Mouse (Mus musculus): ENCODE results near the gene Gm12185.
"Not testable (repeated sequence)": the region's sequence is repeated elsewhere in the genome, so short reads cannot be mapped to it uniquely, and the experiment has no call there.

Gene Gm12185

GRCm38 (mm10) chr11:48991740-48992520 is at the start of gene Gm12185:
Gm12185 (minus strand) TSS chr11:48992226.
- DNase-seq (ENCODE audit: low spot score in 2 of 2), result not testable (repeated sequence)

GRCm38 (mm10) chr11:49012074-49012473 is 20.0 kb upstream of the Gm12185 start:
- not testable (repeated sequence) for DNase-seq (ENCODE audit: low spot score in 2 of 2)

- not testable (repeated sequence) for DNase-seq (ENCODE audit: low spot score in 2 of 2)
Observed at GRCm38 (mm10) chr11:49006785-49007184, 14.8 kb upstream of the Gm12185 start.

GRCm38 (mm10) chr11:49006317-49006716 is 14.3 kb upstream of the Gm12185 start:
- DNase-seq (ENCODE audit: low spot score in 2 of 2), result not testable (repeated sequence)

GRCm38 (mm10) chr11:49000411-49000810 is 8.4 kb upstream of the Gm12185 start:
- not testable (repeated sequence) for DNase-seq (ENCODE audit: low spot score in 2 of 2)

GRCm38 (mm10) chr11:48994018-48994417 is 2.0 kb upstream of the Gm12185 start, which contains the start of gene Tgtp1:
Tgtp1 (minus strand) TSS chr11:48994172.
- not testable (repeated sequence) for DNase-seq (ENCODE audit: low spot score in 2 of 2)

- not testable (repeated sequence) for DNase-seq (ENCODE audit: low spot score in 2 of 2)
Observed at GRCm38 (mm10) chr11:48993296-48993695, 1.3 kb upstream of the Gm12185 start.

GRCm38 (mm10) chr11:48989981-48990380 is 2.0 kb downstream of the Gm12185 start:
- not testable (repeated sequence) for DNase-seq (ENCODE audit: low spot score in 2 of 2)

GRCm38 (mm10) chr11:48988219-48988618 is 3.8 kb downstream of the Gm12185 start:
- not testable (repeated sequence) for DNase-seq (ENCODE audit: low spot score in 2 of 2)

- not testable (repeated sequence) for DNase-seq (ENCODE audit: low spot score in 2 of 2)
Observed at GRCm38 (mm10) chr11:48982848-48983247, 9.2 kb downstream of the Gm12185 start.

GRCm38 (mm10) chr11:48980052-48980451 is 12.0 kb downstream of the Gm12185 start:
- DNase-seq (ENCODE audit: low spot score in 2 of 2), result not testable (repeated sequence)

- not testable (repeated sequence) for DNase-seq (ENCODE audit: low spot score in 2 of 2)
Observed at GRCm38 (mm10) chr11:48979251-48979650, 12.8 kb downstream of the Gm12185 start, which contains the start of gene 9930111J21Rik1. 9930111J21Rik1 (minus strand) TSS chr11:48979398.

GRCm38 (mm10) chr11:48978240-48978939 is 13.6 kb downstream of the Gm12185 start, which contains the start of gene Olfr56:
Olfr56 (plus strand) TSS chr11:48978889.
- DNase-seq (ENCODE audit: low spot score in 2 of 2), result not testable (repeated sequence)

- not testable (repeated sequence) for DNase-seq (ENCODE audit: low spot score in 2 of 2)
Observed at GRCm38 (mm10) chr11:48974686-48975085, 17.3 kb downstream of the Gm12185 start.

- DNase-seq (ENCODE audit: low spot score in 2 of 2), result not testable (repeated sequence)
Observed at GRCm38 (mm10) chr11:48946090-48946489, 45.9 kb downstream of the Gm12185 start, which contains the start of gene Psme2b. Psme2b (minus strand) TSS chr11:48946190.

- not testable (repeated sequence) for DNase-seq (ENCODE audit: low spot score in 2 of 2)
Observed at GRCm38 (mm10) chr11:48939286-48939685, 52.7 kb downstream of the Gm12185 start.

GRCm38 (mm10) chr11:48935291-48935690 is 56.7 kb downstream of the Gm12185 start:
- not testable (repeated sequence) for DNase-seq (ENCODE audit: low spot score in 2 of 2)

GRCm38 (mm10) chr11:48933923-48934322 is 58.1 kb downstream of the Gm12185 start:
- DNase-seq (ENCODE audit: low spot score in 2 of 2), result not testable (repeated sequence)

GRCm38 (mm10) chr11:48933422-48933821 is 58.6 kb downstream of the Gm12185 start:
- DNase-seq (ENCODE audit: low spot score in 2 of 2), result not testable (repeated sequence)

GRCm38 (mm10) chr11:48928068-48928467 is 64.0 kb downstream of the Gm12185 start:
- not testable (repeated sequence) for DNase-seq (ENCODE audit: low spot score in 2 of 2)

GRCm38 (mm10) chr11:48926437-48926836 is 65.6 kb downstream of the Gm12185 start:
- DNase-seq (ENCODE audit: low spot score in 2 of 2), result not testable (repeated sequence)

GRCm38 (mm10) chr11:48923818-48924217 is 68.2 kb downstream of the Gm12185 start:
- DNase-seq (ENCODE audit: low spot score in 2 of 2), result not testable (repeated sequence)

All from urinary bladder, postnatal 36 days (tissue).